Mouse (Mus musculus) erythroblast, embryonic 14.5 days (primary cell): ENCODE data around the gene Hist2h3c2.

Source experiments
- GATA1 ChIP-seq: IDR thresholded peaks from 2 replicates; pipeline ENCODE4 v1.6.1; 2012; ENCODE audit warnings: low read length, inconsistent platforms, mixed read lengths
- TAL1 ChIP-seq: IDR thresholded peaks from 3 replicates; pipeline ENCODE4 v1.6.1; 2012; ENCODE audit warnings: low read length, inconsistent platforms, mixed read lengths

- TF ChIP-seq GATA1 (no peak), TAL1 (no peak)
These were observed 46.0 kb downstream of the Hist2h3c2 start for GRCm38 (mm10) chr3:96192977-96193376.
